Mouse (Mus musculus): Measurements from ENCODE around the gene AC124502.3. TPM values are rescaled to one million over a fixed set of nuclear protein-coding genes. Genes with fewer than 3 reads are reported as not detected.
A peak's percentile ranks its signal among the peaks of the same experiment; 100 is the strongest.

The AC124502.3 gene
- polyA plus RNA-seq, 1 experiment: 1.6 TPM

DNA sequence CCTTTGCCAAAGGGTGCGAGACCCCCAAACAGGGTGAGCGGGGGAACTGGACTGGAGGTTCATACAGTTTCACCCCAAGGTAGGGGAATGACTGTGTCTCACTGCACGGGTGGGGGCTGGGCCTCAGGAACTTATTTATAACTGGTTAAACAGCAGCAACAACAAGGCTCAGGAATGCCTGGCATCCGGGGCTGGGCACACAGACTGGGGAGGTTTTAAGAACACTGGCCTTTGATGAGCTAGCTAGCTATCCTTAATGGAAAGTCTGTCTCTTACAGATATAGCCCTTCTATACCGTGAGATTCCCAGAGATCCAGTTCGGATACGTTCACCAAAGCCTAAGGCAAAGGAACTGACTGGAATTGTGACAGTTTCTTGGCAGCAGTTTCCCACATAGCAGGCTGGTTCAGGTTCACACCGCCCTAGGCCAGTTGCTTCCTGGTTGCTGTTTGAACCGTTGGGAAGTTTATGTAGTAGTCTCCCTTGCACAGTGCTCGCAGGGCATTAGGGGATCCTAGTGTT is 22.4 kb upstream of the AC124502.3 start:
- no peaks in the 10 kb centered on the region for H3K36me3 ChIP-seq (ENCODE audit: control insufficient read depth, insufficient read depth)
- TF ChIP-seq MYOD1 (IDR thresholded peaks at IDR 0.05; ENCODE audit: control insufficient read depth in 1 of 3, insufficient read length in 2 of 3, low read depth in 2 of 3) (peak in 1 of 3 experiments; percentile 15), POLR2AphosphoS2 (IDR thresholded peaks at IDR 0.05; ENCODE audit: insufficient read length, low read depth) (peak; percentile 45), MAX (IDR thresholded peaks at IDR 0.05; ENCODE audit: low read depth) (no peak)
- no peaks in the 10 kb centered on the region for H3K27me3 ChIP-seq (ENCODE audit: control insufficient read depth, insufficient read depth, insufficient read length)
- H3K4me2 ChIP-seq (ENCODE audit: low read depth): peak overlapping the region; percentile 91
- no peaks in the 10 kb centered on the region for H3K79me2 ChIP-seq (ENCODE audit: control insufficient read depth, insufficient read depth)
- H3ac ChIP-seq (ENCODE audit: control insufficient read depth, insufficient read length): no peak overlapping the region
- H3K4me3 ChIP-seq: no peak overlapping the region

DNA sequence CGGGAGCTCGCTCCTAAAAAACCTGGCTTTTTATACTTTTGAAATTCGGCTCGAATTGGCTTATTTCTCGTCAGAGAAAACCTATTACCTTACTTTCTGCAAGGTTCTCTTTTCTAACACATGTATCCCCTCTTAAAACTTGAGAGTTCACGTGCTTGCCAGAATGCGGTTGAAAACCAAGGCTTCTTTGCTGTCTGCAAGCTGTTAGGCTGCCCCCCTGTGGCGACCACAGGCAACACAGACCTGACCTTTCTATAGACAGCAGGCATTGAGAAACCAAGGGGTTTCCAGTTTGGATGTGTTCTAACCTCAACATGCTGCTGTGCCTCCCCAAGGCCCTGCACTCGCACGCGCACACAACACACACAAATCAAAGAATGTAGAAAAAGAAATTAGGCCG is 21.9 kb upstream of the AC124502.3 start:
- Histone ChIP-seq H3K4me2 (ENCODE audit: low read depth) (peak overlapping the region; percentile 91), H3K79me2 (ENCODE audit: control insufficient read depth, insufficient read depth) (no peaks in the 10 kb centered on the region), H3K27me3 (ENCODE audit: control insufficient read depth, insufficient read depth, insufficient read length) (no peaks in the 10 kb centered on the region), H3K4me3 (no peak overlapping the region), H3K36me3 (ENCODE audit: control insufficient read depth, insufficient read depth) (no peaks in the 10 kb centered on the region), H3ac (ENCODE audit: control insufficient read depth, insufficient read length) (no peak overlapping the region)
- no peak for TF ChIP-seq POLR2AphosphoS2 (IDR thresholded peaks at IDR 0.05; ENCODE audit: insufficient read length, low read depth)
- TF ChIP-seq MAX (IDR thresholded peaks at IDR 0.05; ENCODE audit: low read depth): peak; percentile 51
- TF ChIP-seq E2F4 (IDR thresholded peaks at IDR 0.05; ENCODE audit: insufficient read depth): no peak

DNA sequence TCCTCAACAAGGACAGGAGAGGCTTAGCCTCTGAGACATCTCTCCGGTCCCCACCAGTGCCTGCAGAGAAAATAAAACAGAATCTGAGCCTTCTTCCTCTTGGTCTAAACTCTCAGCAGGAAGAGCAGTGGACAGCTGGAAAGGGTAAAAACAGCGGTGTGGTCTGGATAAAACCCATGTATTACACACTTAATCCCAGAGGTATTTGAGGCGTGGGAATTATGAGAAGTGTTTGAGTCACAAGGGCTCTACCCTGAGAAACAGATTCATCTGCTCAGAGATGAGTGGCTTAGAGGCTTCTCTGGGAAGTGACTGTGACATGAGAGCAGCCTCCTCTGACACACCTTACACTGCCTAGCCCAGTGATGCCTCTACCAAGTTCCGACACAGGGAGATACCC is 21.1 kb upstream of the AC124502.3 start:
- Histone ChIP-seq H3K36me3 (ENCODE audit: control insufficient read depth, insufficient read depth) (no peaks in the 10 kb centered on the region), H3ac (ENCODE audit: control insufficient read depth, insufficient read length) (no peak overlapping the region), H3K4me2 (ENCODE audit: low read depth) (peak overlapping the region; percentile 91), H3K4me3 (no peak overlapping the region), H3K79me2 (ENCODE audit: control insufficient read depth, insufficient read depth) (no peaks in the 10 kb centered on the region), H3K27me3 (ENCODE audit: control insufficient read depth, insufficient read depth, insufficient read length) (no peaks in the 10 kb centered on the region)
- TF ChIP-seq MYOD1 (IDR thresholded peaks at IDR 0.05; ENCODE audit: control insufficient read depth in 1 of 3, insufficient read length in 2 of 3, low read depth in 2 of 3) (peak; percentile 77 to 88 (median 83)), TCF3 (IDR thresholded peaks at IDR 0.05; ENCODE audit: insufficient read length, low read depth) (no peak), CEBPB (IDR thresholded peaks at IDR 0.05; ENCODE audit: insufficient read depth, poor library complexity, severe bottlenecking) (0 out of 2 replicates have a peak, but pooled peaks have one; percentile 20), TCF12 (IDR thresholded peaks at IDR 0.05; ENCODE audit: insufficient read depth, poor library complexity, severe bottlenecking) (peak; percentile 74), POLR2AphosphoS2 (IDR thresholded peaks at IDR 0.05; ENCODE audit: insufficient read length, low read depth) (no peak), USF1 (IDR thresholded peaks at IDR 0.05; ENCODE audit: low read depth) (peak; percentile 44), MYOG (IDR thresholded peaks at IDR 0.05; ENCODE audit: control insufficient read depth in 1 of 3, insufficient read depth in 1 of 3, insufficient read length in 2 of 3, low read depth in 2 of 3) (peak in 1 of 3 experiments; percentile 96)

DNA sequence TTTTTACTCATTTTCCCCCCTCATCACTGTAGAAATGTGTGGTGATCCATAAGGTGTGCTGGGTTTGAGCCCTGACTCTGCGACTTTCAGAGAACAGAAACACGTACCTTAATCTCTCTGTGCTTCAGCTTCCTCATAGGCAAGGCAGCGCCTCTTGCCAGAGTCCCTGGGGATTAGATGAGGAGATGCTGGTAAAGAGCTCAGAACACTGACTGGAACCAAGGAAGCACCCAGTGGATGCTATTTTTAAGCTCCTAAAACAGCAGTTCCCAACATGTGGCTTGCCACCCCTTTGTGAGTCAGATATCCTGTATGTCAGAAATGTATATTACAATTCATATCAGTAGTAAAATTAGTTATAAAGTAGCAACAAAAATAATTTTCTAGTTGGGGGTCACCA is 20.5 kb upstream of the AC124502.3 start:
- no peaks in the 10 kb centered on the region for H3K27me3 ChIP-seq (ENCODE audit: control insufficient read depth, insufficient read depth, insufficient read length)
- TF ChIP-seq CEBPB (IDR thresholded peaks at IDR 0.05; ENCODE audit: insufficient read depth, poor library complexity, severe bottlenecking): no peak
- TF ChIP-seq E2F4 (IDR thresholded peaks at IDR 0.05; ENCODE audit: insufficient read depth): no peak
- no peak for TF ChIP-seq TCF12 (IDR thresholded peaks at IDR 0.05; ENCODE audit: insufficient read depth, poor library complexity, severe bottlenecking)
- TF ChIP-seq MAX (IDR thresholded peaks at IDR 0.05; ENCODE audit: low read depth): no peak
- no peak for TF ChIP-seq MYOD1 (IDR thresholded peaks at IDR 0.05; ENCODE audit: control insufficient read depth in 1 of 3, insufficient read length in 2 of 3, low read depth in 2 of 3)
- no peak for TF ChIP-seq POLR2AphosphoS2 (IDR thresholded peaks at IDR 0.05; ENCODE audit: insufficient read length, low read depth)
- H3K4me3 ChIP-seq: no peak overlapping the region
- no peak overlapping the region for H3ac ChIP-seq (ENCODE audit: control insufficient read depth, insufficient read length)
- H3K4me2 ChIP-seq (ENCODE audit: low read depth): peak overlapping the region; percentile 91
- no peaks in the 10 kb centered on the region for H3K36me3 ChIP-seq (ENCODE audit: control insufficient read depth, insufficient read depth)
- H3K79me2 ChIP-seq (ENCODE audit: control insufficient read depth, insufficient read depth): no peaks in the 10 kb centered on the region

DNA sequence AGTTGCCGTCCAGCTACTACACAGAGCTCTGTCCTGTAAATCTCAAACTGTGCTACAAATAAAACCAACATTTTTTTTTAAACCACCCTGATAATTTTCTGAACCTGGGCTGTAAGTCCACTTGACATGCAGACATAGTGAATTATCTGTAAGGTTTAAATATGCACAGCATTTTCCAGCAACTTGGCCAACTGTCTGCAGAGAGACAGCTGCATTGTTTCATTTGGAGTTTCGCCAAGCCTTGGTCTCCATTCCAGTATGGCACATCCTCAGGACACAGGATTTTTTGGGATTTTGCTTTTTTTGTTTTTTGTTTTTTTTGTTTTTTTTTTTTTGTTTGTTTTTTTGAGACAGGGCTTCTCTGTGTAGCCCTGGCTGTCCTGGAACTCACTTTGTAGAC is 17.3 kb upstream of the AC124502.3 start:
- no peaks in the 10 kb centered on the region for H3K36me3 ChIP-seq (ENCODE audit: control insufficient read depth, insufficient read depth)
- H3ac ChIP-seq (ENCODE audit: control insufficient read depth, insufficient read length): no peak overlapping the region
- no peak overlapping the region for H3K4me3 ChIP-seq
- H3K79me2 ChIP-seq (ENCODE audit: control insufficient read depth, insufficient read depth): peaks cover 5% of the 10 kb centered on the region
- TF ChIP-seq POLR2AphosphoS2 (IDR thresholded peaks at IDR 0.05; ENCODE audit: insufficient read length, low read depth) (no peak), MYOD1 (IDR thresholded peaks at IDR 0.05; ENCODE audit: control insufficient read depth in 1 of 3, insufficient read length in 2 of 3, low read depth in 2 of 3) (peak; percentile 61 to 83 (median 83)), USF1 (IDR thresholded peaks at IDR 0.05; ENCODE audit: low read depth) (no peak), SRF (IDR thresholded peaks at IDR 0.05; ENCODE audit: control insufficient read depth, insufficient read length, low read depth) (no peak), POLR2A (IDR thresholded peaks at IDR 0.05; ENCODE audit: insufficient read length, low read depth) (no peak), MYOG (IDR thresholded peaks at IDR 0.05; ENCODE audit: control insufficient read depth in 1 of 3, insufficient read depth in 1 of 3, insufficient read length in 2 of 3, low read depth in 2 of 3) (peak in 2 of 3 experiments; percentile 46 to 67), TCF12 (IDR thresholded peaks at IDR 0.05; ENCODE audit: insufficient read depth, poor library complexity, severe bottlenecking) (peak; percentile 51), MAX (IDR thresholded peaks at IDR 0.05; ENCODE audit: low read depth) (no peak), CEBPB (IDR thresholded peaks at IDR 0.05; ENCODE audit: insufficient read depth, poor library complexity, severe bottlenecking) (no peak)
- H3K27me3 ChIP-seq (ENCODE audit: control insufficient read depth, insufficient read depth, insufficient read length): no peaks in the 10 kb centered on the region
- H3K4me2 ChIP-seq (ENCODE audit: low read depth): peak overlapping the region; percentile 40
